Mouse (Mus musculus): ENCODE results near the gene Eomes. TPM values are rescaled to one million over a fixed set of nuclear protein-coding genes. Genes with fewer than 3 reads are reported as not detected.

Eomes gene
- polyA plus RNA-seq, 1 experiment from 2014 or later: not detected

DNA sequence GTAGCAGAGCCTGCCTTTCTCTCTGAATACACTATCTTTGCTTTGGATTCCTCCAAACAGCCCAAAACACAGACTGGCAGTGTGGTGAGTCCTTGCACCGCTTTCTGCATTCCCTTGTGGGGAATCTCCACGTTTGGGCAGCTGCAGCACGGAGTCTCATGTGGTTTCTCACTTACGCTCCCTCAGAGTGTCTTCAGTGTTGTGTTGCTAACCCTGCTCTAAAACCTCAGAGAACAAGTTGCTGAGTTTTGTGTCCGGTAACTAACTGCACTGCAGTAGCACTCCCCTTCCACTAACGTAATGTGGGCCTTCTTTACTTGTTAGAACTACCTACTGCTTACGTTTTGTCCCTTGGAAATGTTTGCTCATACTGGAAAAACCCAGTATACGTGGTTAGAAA lies 41.1 kb downstream of the Eomes start:
- Histone ChIP-seq H3K9me3 (ENCODE audit: control insufficient read depth, low read length) (no peaks in the 10 kb centered on the region), H3K9ac (ENCODE audit: low read length) (no peak overlapping the region), H3K27me3 (ENCODE audit: control insufficient read depth, insufficient read depth, low read length) (no peaks in the 10 kb centered on the region), H3K4me2 (ENCODE audit: low read depth) (no peak overlapping the region), H3K4me3 (ENCODE audit: low read depth, low read length) (no peak overlapping the region), H3K4me1 (ENCODE audit: control insufficient read depth, insufficient read depth, low read length) (no peaks in the 10 kb centered on the region), H3K36me3 (ENCODE audit: control insufficient read depth, insufficient read depth, low read length) (no peaks in the 10 kb centered on the region; the same call in 1 of the 2 replicates), H3K27ac (ENCODE audit: low read depth, low read length) (no peak overlapping the region)
- no peak for ATAC-seq (ENCODE audit: insufficient read depth, low FRiP score, low TSS enrichment)
- DNase-seq (ENCODE audit: low spot score): no peak
- 65% methylated on average over 8 of the region's 8 CpGs for WGBS

- WGBS: 65% methylated on average over 8 of the region's 8 CpGs
Measured at GRCm38 (mm10) chr9:118520011-118520410, 42.0 kb downstream of the Eomes start.

DNA sequence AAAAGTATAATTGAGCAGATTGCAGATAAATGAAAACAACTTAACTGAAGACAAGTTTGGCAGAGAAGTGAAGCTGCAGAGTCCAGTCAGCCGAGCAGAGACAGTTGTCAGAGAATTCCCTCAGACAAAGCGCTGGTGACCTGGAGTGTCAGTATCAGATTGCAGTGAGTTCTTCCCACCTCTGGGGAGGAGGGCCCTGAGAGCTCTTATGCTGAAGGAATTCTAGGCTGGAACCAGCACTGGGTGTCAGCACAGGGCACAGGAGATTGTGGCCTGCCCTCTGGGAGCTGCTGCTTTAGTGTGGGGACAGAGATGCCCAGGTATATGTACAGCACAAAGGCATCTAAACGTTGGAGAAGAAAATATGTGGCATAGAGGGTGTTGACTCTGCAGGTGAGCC lies 42.8 kb downstream of the Eomes start:
- Histone ChIP-seq H3K27me3 (ENCODE audit: control insufficient read depth, insufficient read depth, low read length) (no peaks in the 10 kb centered on the region), H3K4me3 (ENCODE audit: low read depth, low read length) (no peak overlapping the region), H3K9me3 (ENCODE audit: control insufficient read depth, low read length) (no peaks in the 10 kb centered on the region), H3K27ac (ENCODE audit: low read depth, low read length) (no peak overlapping the region), H3K4me1 (ENCODE audit: control insufficient read depth, insufficient read depth, low read length) (no peaks in the 10 kb centered on the region), H3K4me2 (ENCODE audit: low read depth) (no peak overlapping the region), H3K9ac (ENCODE audit: low read length) (no peak overlapping the region), H3K36me3 (ENCODE audit: control insufficient read depth, insufficient read depth, low read length) (0 out of 2 replicates have a peak, but pooled peaks cover 2% of the 10 kb centered on the region)
- ATAC-seq (ENCODE audit: insufficient read depth, low FRiP score, low TSS enrichment): no peak
- WGBS: 22% methylated on average over 3 of the region's 3 CpGs
- DNase-seq (ENCODE audit: low spot score): no peak

More at GRCm38 (mm10) chr9:118520011-118520410, 42.0 kb downstream of the Eomes start:
- Histone ChIP-seq H3K4me2 (ENCODE audit: low read depth) (no peak overlapping the region), H3K4me1 (ENCODE audit: control insufficient read depth, insufficient read depth, low read length) (no peaks in the 10 kb centered on the region), H3K9ac (ENCODE audit: low read length) (no peak overlapping the region), H3K36me3 (ENCODE audit: control insufficient read depth, insufficient read depth, low read length) (no peaks in the 10 kb centered on the region), H3K9me3 (ENCODE audit: control insufficient read depth, low read length) (no peaks in the 10 kb centered on the region), H3K27ac (ENCODE audit: low read depth, low read length) (no peak overlapping the region), H3K4me3 (ENCODE audit: low read depth, low read length) (no peak overlapping the region), H3K27me3 (ENCODE audit: control insufficient read depth, insufficient read depth, low read length) (no peaks in the 10 kb centered on the region)
- ATAC-seq (ENCODE audit: insufficient read depth, low FRiP score, low TSS enrichment): no peak
- no peak for DNase-seq (ENCODE audit: low spot score)

GRCm38 (mm10) chr9:118521659-118522058 lies 43.6 kb downstream of the Eomes start:
- Histone ChIP-seq H3K9me3 (ENCODE audit: control insufficient read depth, low read length) (no peaks in the 10 kb centered on the region), H3K4me2 (ENCODE audit: low read depth) (no peak overlapping the region), H3K27ac (ENCODE audit: low read depth, low read length) (no peak overlapping the region), H3K9ac (ENCODE audit: low read length) (no peak overlapping the region), H3K4me3 (ENCODE audit: low read depth, low read length) (no peak overlapping the region), H3K36me3 (ENCODE audit: control insufficient read depth, insufficient read depth, low read length) (0 out of 2 replicates have a peak, but pooled peaks cover 2% of the 10 kb centered on the region), H3K4me1 (ENCODE audit: control insufficient read depth, insufficient read depth, low read length) (no peaks in the 10 kb centered on the region), H3K27me3 (ENCODE audit: control insufficient read depth, insufficient read depth, low read length) (no peaks in the 10 kb centered on the region)
- WGBS: 78% methylated on average over 8 of the region's 8 CpGs
- no peak for DNase-seq (ENCODE audit: low spot score)
- ATAC-seq (ENCODE audit: insufficient read depth, low FRiP score, low TSS enrichment): no peak

DNA sequence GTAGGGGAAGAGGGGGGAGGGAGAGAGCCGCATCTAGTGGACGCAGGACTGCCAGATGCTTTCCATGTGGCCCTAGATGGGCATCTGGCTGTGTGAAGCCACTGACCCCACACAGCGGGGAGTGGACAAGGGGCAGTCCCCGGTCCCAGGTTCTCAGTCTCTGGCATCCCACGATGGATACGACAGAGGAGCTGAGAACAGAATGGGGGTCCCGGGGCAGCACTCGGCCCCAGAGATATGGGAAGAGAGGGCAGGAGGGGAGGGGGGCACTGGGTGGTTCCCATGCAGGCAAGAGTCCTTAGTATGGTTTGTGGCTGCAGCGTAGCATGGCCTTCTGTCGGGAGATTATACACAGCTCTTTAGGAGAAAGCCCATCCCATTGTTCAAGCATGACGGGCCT lies 45.7 kb downstream of the Eomes start:
- WGBS: 78% methylated on average over 11 of the region's 11 CpGs
- Histone ChIP-seq H3K36me3 (ENCODE audit: control insufficient read depth, insufficient read depth, low read length) (peaks cover 6% of the 10 kb centered on the region), H3K27ac (ENCODE audit: low read depth, low read length) (no peak overlapping the region), H3K9ac (ENCODE audit: low read length) (no peak overlapping the region), H3K4me2 (ENCODE audit: low read depth) (no peak overlapping the region), H3K27me3 (ENCODE audit: control insufficient read depth, insufficient read depth, low read length) (no peaks in the 10 kb centered on the region), H3K4me3 (ENCODE audit: low read depth, low read length) (no peak overlapping the region), H3K9me3 (ENCODE audit: control insufficient read depth, low read length) (no peaks in the 10 kb centered on the region), H3K4me1 (ENCODE audit: control insufficient read depth, insufficient read depth, low read length) (no peaks in the 10 kb centered on the region)
- no peak for ATAC-seq (ENCODE audit: insufficient read depth, low FRiP score, low TSS enrichment)
- DNase-seq (ENCODE audit: low spot score): no peak

DNA sequence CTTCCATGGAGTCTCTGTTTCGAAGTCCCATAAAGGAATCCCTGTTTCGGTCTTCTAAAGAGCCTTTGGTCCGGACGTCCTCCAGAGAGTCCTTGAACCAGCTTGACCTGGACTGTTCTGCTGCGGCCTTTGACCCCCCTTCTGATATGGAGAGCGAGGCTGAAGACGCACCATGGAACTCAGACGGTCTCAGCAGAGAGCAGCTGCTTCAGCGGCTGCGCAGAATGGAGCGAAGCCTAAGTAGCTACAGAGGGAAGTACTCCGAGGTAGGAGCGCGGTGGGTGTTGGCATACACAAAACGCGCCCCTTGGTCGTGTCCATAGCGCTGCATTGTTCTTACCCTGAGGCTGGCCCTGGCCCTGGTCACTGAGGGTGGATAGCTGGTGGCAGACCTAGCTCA lies 49.0 kb downstream of the Eomes start:
- ATAC-seq (ENCODE audit: insufficient read depth, low FRiP score, low TSS enrichment) (no peak), DNase-seq (ENCODE audit: low spot score) (no peak)
- H3K27me3 ChIP-seq (ENCODE audit: control insufficient read depth, insufficient read depth, low read length): no peaks in the 10 kb centered on the region
- H3K9me3 ChIP-seq (ENCODE audit: control insufficient read depth, low read length): no peaks in the 10 kb centered on the region
- H3K4me1 ChIP-seq (ENCODE audit: control insufficient read depth, insufficient read depth, low read length): no peaks in the 10 kb centered on the region
- H3K27ac ChIP-seq (ENCODE audit: low read depth, low read length): no peak overlapping the region
- H3K4me3 ChIP-seq (ENCODE audit: low read depth, low read length): no peak overlapping the region
- no peak overlapping the region for H3K9ac ChIP-seq (ENCODE audit: low read length)
- 91% methylated on average over 18 of the region's 18 CpGs for WGBS
- peaks cover 9% of the 10 kb centered on the region for H3K36me3 ChIP-seq (ENCODE audit: control insufficient read depth, insufficient read depth, low read length)
- no peak overlapping the region for H3K4me2 ChIP-seq (ENCODE audit: low read depth)

GRCm38 (mm10) chr9:118529783-118530182 lies 51.8 kb downstream of the Eomes start:
- 92% methylated on average over 3 of the region's 3 CpGs for WGBS
- no peak overlapping the region for H3K4me2 ChIP-seq (ENCODE audit: low read depth)
- H3K9ac ChIP-seq (ENCODE audit: low read length): no peak overlapping the region
- no peak for DNase-seq (ENCODE audit: low spot score)
- H3K36me3 ChIP-seq (ENCODE audit: control insufficient read depth, insufficient read depth, low read length): peaks cover 13% of the 10 kb centered on the region
- H3K4me3 ChIP-seq (ENCODE audit: low read depth, low read length): no peak overlapping the region
- H3K27me3 ChIP-seq (ENCODE audit: control insufficient read depth, insufficient read depth, low read length): no peaks in the 10 kb centered on the region
- no peaks in the 10 kb centered on the region for H3K9me3 ChIP-seq (ENCODE audit: control insufficient read depth, low read length)
- H3K4me1 ChIP-seq (ENCODE audit: control insufficient read depth, insufficient read depth, low read length): no peaks in the 10 kb centered on the region
- ATAC-seq (ENCODE audit: insufficient read depth, low FRiP score, low TSS enrichment): no peak
- H3K27ac ChIP-seq (ENCODE audit: low read depth, low read length): no peak overlapping the region

- H3K9me3 ChIP-seq (ENCODE audit: control insufficient read depth, low read length): no peaks in the 10 kb centered on the region
- no peak for ATAC-seq (ENCODE audit: insufficient read depth, low FRiP score, low TSS enrichment)
- H3K4me2 ChIP-seq (ENCODE audit: low read depth): no peak overlapping the region
- peaks cover 11% of the 10 kb centered on the region for H3K36me3 ChIP-seq (ENCODE audit: control insufficient read depth, insufficient read depth, low read length)
- H3K4me1 ChIP-seq (ENCODE audit: control insufficient read depth, insufficient read depth, low read length): no peaks in the 10 kb centered on the region
- WGBS: 92% methylated on average over 6 of the region's 6 CpGs
- DNase-seq (ENCODE audit: low spot score): no peak
- H3K9ac ChIP-seq (ENCODE audit: low read length): no peak overlapping the region
- no peaks in the 10 kb centered on the region for H3K27me3 ChIP-seq (ENCODE audit: control insufficient read depth, insufficient read depth, low read length)
- H3K4me3 ChIP-seq (ENCODE audit: low read depth, low read length): no peak overlapping the region
- H3K27ac ChIP-seq (ENCODE audit: low read depth, low read length): no peak overlapping the region
Measured at GRCm38 (mm10) chr9:118530679-118531078, 52.7 kb downstream of the Eomes start.

GRCm38 (mm10) chr9:118532516-118533205 lies 54.6 kb downstream of the Eomes start:
- no peak overlapping the region for H3K27ac ChIP-seq (ENCODE audit: low read depth, low read length)
- no peaks in the 10 kb centered on the region for H3K9me3 ChIP-seq (ENCODE audit: control insufficient read depth, low read length)
- H3K4me1 ChIP-seq (ENCODE audit: control insufficient read depth, insufficient read depth, low read length): no peaks in the 10 kb centered on the region
- peaks cover 15% of the 10 kb centered on the region for H3K36me3 ChIP-seq (ENCODE audit: control insufficient read depth, insufficient read depth, low read length)
- DNase-seq (ENCODE audit: low spot score): no peak
- H3K4me2 ChIP-seq (ENCODE audit: low read depth): no peak overlapping the region
- WGBS: 92% methylated on average over 7 of the region's 7 CpGs
- no peak for ATAC-seq (ENCODE audit: insufficient read depth, low FRiP score, low TSS enrichment)
- H3K4me3 ChIP-seq (ENCODE audit: low read depth, low read length): no peak overlapping the region
- no peaks in the 10 kb centered on the region for H3K27me3 ChIP-seq (ENCODE audit: control insufficient read depth, insufficient read depth, low read length)
- H3K9ac ChIP-seq (ENCODE audit: low read length): no peak overlapping the region

Data from neural tube, embryonic 11.5 days (tissue).